Mouse (Mus musculus) myocyte (in vitro differentiated cells): ENCODE measurements around the gene Keap1. TPM values are rescaled to one million over a fixed set of nuclear protein-coding genes. Genes with fewer than 3 reads are reported as not detected.

Experiments used
- H3K27me3 ChIP-seq: one replicate; pipeline ENCODE4 v1.6.1; 2011; ENCODE audit not compliant: control insufficient read depth, insufficient read depth, insufficient read length
- H3K36me3 ChIP-seq: one replicate; pipeline ENCODE4 v1.6.1; 2011; ENCODE audit not compliant: control insufficient read depth, insufficient read depth
- H3K4me2 ChIP-seq: one replicate; pipeline ENCODE4 v1.6.1; 2011; ENCODE audit warnings: low read depth, control low read depth
- H3K4me3 ChIP-seq: one replicate; pipeline ENCODE4 v1.5.1; 2011; ENCODE audit warnings: mild to moderate bottlenecking, control low read depth, moderate library complexity
- H3K79me2 ChIP-seq: one replicate; pipeline ENCODE4 v1.6.1; 2011; ENCODE audit not compliant: control insufficient read depth, insufficient read depth
- H3ac ChIP-seq: one replicate; pipeline ENCODE4 v1.6.1; 2011; ENCODE audit not compliant: control insufficient read depth, insufficient read length
- CEBPB ChIP-seq: IDR thresholded peaks from 2 replicates; pipeline ENCODE4 v1.6.1; 2011; ENCODE audit warnings: mild to moderate bottlenecking, moderate library complexity; ENCODE audit not compliant: poor library complexity, insufficient read depth, severe bottlenecking
- E2F4 ChIP-seq: IDR thresholded peaks from one replicate; pipeline ENCODE4 v1.6.1; 2011; ENCODE audit warnings: mild to moderate bottlenecking, control low read depth, moderate library complexity; ENCODE audit not compliant: insufficient read depth
- MAX ChIP-seq: IDR thresholded peaks from one replicate; pipeline ENCODE4 v1.6.1; 2011; ENCODE audit warnings: low read depth, mild to moderate bottlenecking, control low read depth
- MYOD1 ChIP-seq, 3 experiments: IDR thresholded peaks; one replicate each; pipeline ENCODE4 v1.6.1; 2011; ENCODE audit warnings: control low read depth in 2 of 3, low read depth in 2 of 3, mild to moderate bottlenecking in 2 of 3, moderate library complexity in 1 of 3; ENCODE audit not compliant: insufficient read length in 2 of 3, control insufficient read depth in 1 of 3
- MYOG ChIP-seq, 3 experiments: IDR thresholded peaks; one replicate each; pipeline ENCODE4 v1.6.1; 2011; ENCODE audit warnings: control low read depth in 2 of 3, low read depth in 2 of 3, mild to moderate bottlenecking in 2 of 3; ENCODE audit not compliant: insufficient read length in 2 of 3, control insufficient read depth in 1 of 3, insufficient read depth in 1 of 3
- POLR2A ChIP-seq: IDR thresholded peaks from one replicate; pipeline ENCODE4 v1.6.1; 2011; ENCODE audit warnings: low read depth, mild to moderate bottlenecking, control low read depth, moderate library complexity; ENCODE audit not compliant: insufficient read length
- POLR2AphosphoS2 ChIP-seq: IDR thresholded peaks from one replicate; pipeline ENCODE4 v1.6.1; 2011; ENCODE audit warnings: low read depth, control low read depth; ENCODE audit not compliant: insufficient read length
- REST ChIP-seq: IDR thresholded peaks from one replicate; pipeline ENCODE4 v1.6.1; 2011; ENCODE audit warnings: mild to moderate bottlenecking, control low read depth, moderate library complexity; ENCODE audit not compliant: insufficient read depth, insufficient read length
- SRF ChIP-seq: IDR thresholded peaks from one replicate; pipeline ENCODE4 v1.6.1; 2011; ENCODE audit warnings: low read depth; ENCODE audit not compliant: control insufficient read depth, insufficient read length
- TCF12 ChIP-seq: IDR thresholded peaks from one replicate; pipeline ENCODE4 v1.6.1; 2011; ENCODE audit warnings: mild to moderate bottlenecking, control low read depth; ENCODE audit not compliant: poor library complexity, insufficient read depth, severe bottlenecking
- TCF3 ChIP-seq: IDR thresholded peaks from one replicate; pipeline ENCODE4 v1.6.1; 2011; ENCODE audit warnings: low read depth, control low read depth; ENCODE audit not compliant: insufficient read length
- USF1 ChIP-seq: IDR thresholded peaks from one replicate; pipeline ENCODE4 v1.6.1; 2011; ENCODE audit warnings: low read depth, mild to moderate bottlenecking, control low read depth, moderate library complexity
- polyA plus RNA-seq: library from polyadenylated mRNA; unstranded; fragments of >200 nt; fragmentation: generic; extraction: Trizol; gene quantifications from one replicate; pipeline ENCODE4 v1.2.1, GENCODE M21; 2012; ENCODE audit warnings: missing spikeins

Keap1 gene
- polyA plus RNA-seq, 1 experiment: 34.1 TPM

DNA sequence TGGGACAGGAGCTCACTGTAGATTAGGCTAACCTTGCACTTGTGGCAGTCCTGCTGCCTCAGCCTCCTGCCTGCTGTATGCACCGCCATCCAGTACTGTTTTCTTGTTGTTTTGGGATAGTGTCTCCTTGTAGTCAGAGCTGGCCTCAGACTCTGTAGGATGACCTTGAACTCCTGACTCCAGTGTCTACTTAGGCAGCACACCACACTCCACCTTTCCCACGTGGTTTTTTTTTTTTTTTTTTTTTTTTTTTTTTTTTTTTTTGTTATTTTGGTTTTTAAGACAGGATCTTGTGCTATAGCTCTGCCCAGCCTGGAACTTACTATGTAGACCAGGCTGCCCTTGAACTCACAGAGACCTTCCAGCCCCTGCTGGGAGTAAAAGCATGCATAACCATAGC, 30.5 kb downstream of the Keap1 start:
- H3K27me3 ChIP-seq: no peaks in the 10 kb centered on the region
- TF ChIP-seq E2F4: no peak
- TF ChIP-seq REST: no peak
- no peak for TF ChIP-seq MAX
- TF ChIP-seq TCF12: no peak
- TF ChIP-seq USF1: no peak
- no peak for TF ChIP-seq POLR2A
- TF ChIP-seq SRF: no peak
- TF ChIP-seq TCF3: no peak
- TF ChIP-seq POLR2AphosphoS2: no peak
- no peak for TF ChIP-seq MYOD1 (IDR thresholded peaks at IDR 0.05; ENCODE audit: control insufficient read depth in 1 of 3, insufficient read length in 2 of 3, low read depth in 2 of 3)
- TF ChIP-seq MYOG (IDR thresholded peaks at IDR 0.05; ENCODE audit: control insufficient read depth in 1 of 3, insufficient read depth in 1 of 3, insufficient read length in 2 of 3, low read depth in 2 of 3): no peak
- TF ChIP-seq CEBPB: no peak
- no peaks in the 10 kb centered on the region for H3K79me2 ChIP-seq

GRCm38 (mm10) chr9:21206848-21207247, 32.3 kb downstream of the Keap1 start:
- Histone ChIP-seq H3K36me3 (no peaks in the 10 kb centered on the region), H3K4me3 (no peak overlapping the region), H3ac (no peak overlapping the region), H3K4me2 (no peak overlapping the region), H3K27me3 (no peaks in the 10 kb centered on the region), H3K79me2 (no peaks in the 10 kb centered on the region)
- no peak for TF ChIP-seq MYOG (IDR thresholded peaks at IDR 0.05; ENCODE audit: control insufficient read depth in 1 of 3, insufficient read depth in 1 of 3, insufficient read length in 2 of 3, low read depth in 2 of 3)
- no peak for TF ChIP-seq CEBPB
- TF ChIP-seq MAX: no peak
- TF ChIP-seq MYOD1 (IDR thresholded peaks at IDR 0.05; ENCODE audit: control insufficient read depth in 1 of 3, insufficient read length in 2 of 3, low read depth in 2 of 3): no peak
- TF ChIP-seq TCF3: no peak
- no peak for TF ChIP-seq USF1
- TF ChIP-seq POLR2AphosphoS2: no peak
- no peak for TF ChIP-seq TCF12
- no peak for TF ChIP-seq E2F4

More for the DNA sequence above, 30.5 kb downstream of the Keap1 start:
- Histone ChIP-seq H3K36me3 (no peaks in the 10 kb centered on the region), H3ac (no peak overlapping the region), H3K4me3 (no peak overlapping the region), H3K4me2 (no peak overlapping the region)

GRCm38 (mm10) chr9:21204528-21205272, 34.5 kb downstream of the Keap1 start:
- Histone ChIP-seq H3ac (no peak overlapping the region), H3K27me3 (no peaks in the 10 kb centered on the region), H3K36me3 (no peaks in the 10 kb centered on the region), H3K79me2 (no peaks in the 10 kb centered on the region), H3K4me3 (no peak overlapping the region), H3K4me2 (no peak overlapping the region)
- TF ChIP-seq MYOD1 (IDR thresholded peaks at IDR 0.05; ENCODE audit: control insufficient read depth in 1 of 3, insufficient read length in 2 of 3, low read depth in 2 of 3): no peak
- no peak for TF ChIP-seq TCF3
- no peak for TF ChIP-seq TCF12
- no peak for TF ChIP-seq SRF
- TF ChIP-seq MYOG (IDR thresholded peaks at IDR 0.05; ENCODE audit: control insufficient read depth in 1 of 3, insufficient read depth in 1 of 3, insufficient read length in 2 of 3, low read depth in 2 of 3): no peak
- no peak for TF ChIP-seq REST
- TF ChIP-seq POLR2AphosphoS2: no peak
- TF ChIP-seq MAX: no peak
- TF ChIP-seq USF1: no peak
- TF ChIP-seq CEBPB: no peak
- no peak for TF ChIP-seq POLR2A
- no peak for TF ChIP-seq E2F4

GRCm38 (mm10) chr9:21204156-21204527, 35.0 kb downstream of the Keap1 start:
- Histone ChIP-seq H3K79me2 (no peaks in the 10 kb centered on the region), H3ac (no peak overlapping the region), H3K4me2 (no peak overlapping the region), H3K27me3 (no peaks in the 10 kb centered on the region), H3K4me3 (no peak overlapping the region), H3K36me3 (no peaks in the 10 kb centered on the region)
- no peak for TF ChIP-seq USF1
- no peak for TF ChIP-seq REST
- no peak for TF ChIP-seq MAX
- TF ChIP-seq TCF3: no peak
- TF ChIP-seq MYOD1 (IDR thresholded peaks at IDR 0.05; ENCODE audit: control insufficient read depth in 1 of 3, insufficient read length in 2 of 3, low read depth in 2 of 3): no peak
- no peak for TF ChIP-seq MYOG (IDR thresholded peaks at IDR 0.05; ENCODE audit: control insufficient read depth in 1 of 3, insufficient read depth in 1 of 3, insufficient read length in 2 of 3, low read depth in 2 of 3)
- TF ChIP-seq TCF12: no peak
- no peak for TF ChIP-seq POLR2A
- no peak for TF ChIP-seq SRF
- no peak for TF ChIP-seq CEBPB
- TF ChIP-seq E2F4: no peak
- no peak for TF ChIP-seq POLR2AphosphoS2

- Histone ChIP-seq H3K36me3 (no peaks in the 10 kb centered on the region), H3K79me2 (no peaks in the 10 kb centered on the region), H3K4me2 (no peak overlapping the region), H3ac (no peak overlapping the region), H3K4me3 (no peak overlapping the region), H3K27me3 (no peaks in the 10 kb centered on the region)
- no peak for TF ChIP-seq MAX
- no peak for TF ChIP-seq TCF3
- no peak for TF ChIP-seq CEBPB
- TF ChIP-seq USF1: no peak
- no peak for TF ChIP-seq TCF12
- TF ChIP-seq E2F4: no peak
- TF ChIP-seq MYOG (IDR thresholded peaks at IDR 0.05; ENCODE audit: control insufficient read depth in 1 of 3, insufficient read depth in 1 of 3, insufficient read length in 2 of 3, low read depth in 2 of 3): no peak
- no peak for TF ChIP-seq POLR2AphosphoS2
- no peak for TF ChIP-seq SRF
- no peak for TF ChIP-seq POLR2A
- TF ChIP-seq REST: no peak
- no peak for TF ChIP-seq MYOD1 (IDR thresholded peaks at IDR 0.05; ENCODE audit: control insufficient read depth in 1 of 3, insufficient read length in 2 of 3, low read depth in 2 of 3)
Measured at GRCm38 (mm10) chr9:21198960-21199359, 40.2 kb downstream of the Keap1 start.
